18 mouse cellular contexts compared by ENCODE assay signal in the genomic region with DNA sequence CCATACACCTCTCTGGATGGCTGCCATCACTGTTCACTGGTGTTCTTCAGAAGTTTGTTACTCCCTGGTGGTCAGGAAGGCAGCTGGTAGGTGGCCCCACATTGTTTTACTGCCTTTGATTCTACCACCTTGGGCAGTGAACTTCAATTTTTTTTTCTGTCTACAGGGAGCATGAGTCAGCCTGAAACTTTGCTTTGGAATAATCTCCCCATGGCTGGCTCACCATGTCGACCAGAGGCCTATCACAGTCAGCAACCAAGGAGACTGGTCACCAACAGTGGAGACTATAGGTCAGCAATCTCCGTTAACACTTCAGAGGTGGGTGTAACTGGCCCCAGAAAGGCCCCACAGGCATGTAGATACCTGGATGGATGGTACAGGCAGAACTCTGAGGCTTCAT. TPM values are rescaled to one million over a fixed set of nuclear protein-coding genes. Genes with fewer than 3 reads are reported as not detected.
"Had no signal": no experiment of that assay in that cellular context is flagged by ENCODE, and none has a peak within 500 bp of the region (broad histone marks: within the 10 kb centered on the region; RNA-seq: fewer than 3 reads in every experiment).

No protein-coding gene starts in this region.

- H3K27me3 ChIP-seq: lung, embryonic 15.5 days; midbrain, embryonic 13.5 days; midbrain, embryonic 15.5 days; neural tube, embryonic 12.5 days had no signal

- DNase-seq: liver, postnatal 0 days; lung, adult 2 months; lung, postnatal 14 days; lung, postnatal 36 days; right cerebral cortex, postnatal 14 days; thymus, adult 18-20 months; thymus, postnatal 14 days; thymus, postnatal 36 days had no signal

- ATAC-seq: liver, postnatal 0 days; lung, postnatal 0 days; midbrain, embryonic 13.5 days; midbrain, embryonic 15.5 days had no signal

RNA-seq across cellular contexts. Expression of a gene that starts 46.6 kb away (rescaled TPM):
- total RNA-seq: megakaryocyte progenitor cell, adult 5-6 weeks; monocyte, adult 5-6 weeks; neutrophil, adult 5-6 weeks had no signal
- polyA plus RNA-seq: liver, postnatal 0 days; lung, embryonic 15.5 days; macrophage; thymus, postnatal 0 days had no signal
